Mouse (Mus musculus) embryonic fibroblast, embryonic 13.5 days (primary cell): ENCODE data around the gene E330021D16Rik.

ENCODE experiments used
- CTCF ChIP-seq: IDR thresholded peaks from 2 replicates; pipeline ENCODE4 v1.5.1; 2011; ENCODE audit warnings: mild to moderate bottlenecking, control low read depth, low read length, moderate library complexity, borderline replicate concordance; ENCODE audit not compliant: insufficient read depth
- POLR2A ChIP-seq: IDR thresholded peaks from 2 replicates; pipeline ENCODE4 v1.6.1; 2011; ENCODE audit warnings: low read depth, mild to moderate bottlenecking, control low read depth, low read length, moderate library complexity

DNA sequence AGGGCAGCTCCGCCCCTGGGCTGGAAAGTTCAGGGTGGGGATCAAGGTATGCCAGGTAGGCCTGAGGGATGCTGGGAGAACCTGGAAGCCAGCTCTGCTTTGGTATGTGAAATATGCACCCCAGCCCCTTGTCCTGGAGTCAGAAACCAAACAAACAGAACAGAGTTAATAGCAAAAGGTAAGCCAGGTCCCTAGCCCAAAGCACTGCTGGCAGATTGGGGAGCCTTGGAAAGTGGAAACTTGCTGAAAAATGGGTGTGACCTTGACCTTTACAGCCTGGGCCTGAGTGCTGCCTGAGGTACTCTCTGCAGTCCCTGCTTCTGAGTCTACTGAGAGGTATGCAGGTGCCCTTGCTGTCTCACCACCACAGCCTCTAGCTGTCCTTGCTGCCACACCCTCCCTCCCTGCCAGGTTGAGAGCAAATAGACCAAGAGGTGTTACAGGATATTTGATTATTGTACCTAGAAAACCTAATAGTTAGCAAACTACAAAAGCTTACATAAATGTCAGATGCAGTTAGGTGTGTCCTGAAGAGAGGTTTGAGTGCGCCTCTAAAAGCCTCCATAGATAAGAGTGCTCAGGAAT lies 7.7 kb downstream of the E330021D16Rik start:
- TF ChIP-seq CTCF (no peak), POLR2A (no peak)
